Mouse (Mus musculus) olfactory bulb, adult 2 months (tissue): ENCODE measurements around the gene Btbd17.

Experiments used
- CTCF ChIP-seq: fragments of 200-500 bp; IDR thresholded peaks from 2 replicates; pipeline ENCODE4 v1.5.1; 2012; ENCODE audit warnings: low read depth, mild to moderate bottlenecking, low read length, moderate library complexity; ENCODE audit not compliant: insufficient read depth
- POLR2A ChIP-seq: fragments of 200-500 bp; IDR thresholded peaks from 2 replicates; pipeline ENCODE4 v1.6.1; 2012; ENCODE audit warnings: mild to moderate bottlenecking, low read depth, low read length, moderate library complexity; ENCODE audit not compliant: insufficient read depth

DNA sequence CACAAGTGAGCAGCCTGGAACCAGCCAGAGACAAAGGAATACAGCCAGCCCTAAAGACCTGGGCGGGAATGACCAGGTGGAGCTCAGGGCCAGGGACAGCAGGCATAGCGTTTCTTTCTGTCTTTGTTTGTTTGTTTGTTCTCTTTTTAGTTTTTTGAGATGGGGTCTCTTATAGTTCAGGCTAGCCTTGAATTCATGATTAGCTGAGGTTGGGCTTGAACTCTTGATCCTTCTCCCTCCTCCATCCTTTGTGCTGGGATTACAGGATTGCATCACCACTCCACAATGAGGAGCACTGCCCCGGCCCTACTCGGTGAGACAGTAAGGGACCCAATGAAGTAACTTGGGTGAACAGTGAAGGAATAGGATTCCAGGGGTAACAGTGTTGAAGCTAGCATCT lies 1.1 kb downstream of the Btbd17 start:
- TF ChIP-seq CTCF (no peak), POLR2A (no peak)
